Mouse (Mus musculus): ENCODE results near the gene Gh.

DNA sequence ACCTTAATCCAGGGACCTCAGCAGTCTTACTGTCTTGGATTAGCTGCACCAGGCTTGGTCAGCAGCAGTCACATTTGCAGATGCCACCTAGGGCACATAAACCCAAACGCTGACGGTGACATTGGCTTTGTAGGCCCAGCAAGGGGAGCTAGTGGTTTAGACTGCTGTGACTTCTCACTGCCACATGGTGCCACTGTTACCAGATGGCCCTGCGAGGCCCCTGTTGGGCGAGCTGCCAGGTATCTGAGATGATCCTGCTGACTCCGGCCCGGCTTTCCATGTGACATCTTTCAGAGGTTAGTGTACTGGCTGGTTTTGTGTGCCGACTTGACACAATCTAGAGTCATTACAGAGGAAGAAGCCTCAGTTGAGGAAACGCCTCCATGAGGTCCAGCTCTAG is 12.3 kb downstream of the Gh start:
- peak; percentile 42 for TF ChIP-seq CTCF (IDR thresholded peaks at IDR 0.05; ENCODE audit: low read depth)
- TF ChIP-seq EP300 (IDR thresholded peaks at IDR 0.05; ENCODE audit: low read depth), result no peak
